In the genomic region with DNA sequence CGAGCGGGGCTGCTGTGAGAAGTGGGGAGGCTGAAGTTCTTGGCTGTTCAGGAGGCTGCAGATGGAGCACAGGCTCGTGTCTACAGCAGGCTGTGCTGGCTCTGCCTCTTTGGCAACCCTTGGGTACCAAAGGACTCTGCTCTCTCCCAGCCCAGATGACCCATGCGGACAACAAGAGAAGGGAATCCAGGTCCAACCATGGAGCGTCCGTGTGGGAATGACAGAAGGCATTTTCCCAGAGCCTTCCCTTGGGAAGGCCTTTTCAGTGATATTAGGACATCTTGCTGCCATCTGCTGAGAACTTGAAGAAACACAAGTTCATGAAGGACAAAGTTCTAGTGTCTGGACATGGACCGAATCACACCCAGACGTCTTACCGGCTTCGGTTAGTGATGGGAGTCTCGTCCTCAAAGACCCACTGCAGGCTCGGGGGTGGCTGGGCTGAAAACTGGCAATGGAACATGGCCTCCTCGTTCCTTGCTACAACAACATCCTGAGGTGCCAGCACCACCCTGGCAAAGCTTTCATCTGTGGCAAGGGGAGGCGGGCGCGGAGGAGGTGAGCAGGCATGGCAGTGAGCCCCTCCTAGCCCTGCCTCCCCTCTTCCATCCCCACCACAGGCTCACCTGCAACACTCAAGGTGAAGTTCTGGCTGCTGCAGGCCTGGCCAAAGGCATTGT, we compare ENCODE assay signal across 11 mouse cellular contexts. TPM values are rescaled to one million over a fixed set of nuclear protein-coding genes. Genes with fewer than 3 reads are reported as not detected.
DNase-seq lines count a peak whose midpoint lies in the region; ATAC-seq and TF ChIP-seq lines count a peak whose summit lies in the region.
"Had no signal": no experiment of that assay in that cellular context is flagged by ENCODE, and none has a peak within 500 bp of the region (broad histone marks: within the 10 kb centered on the region; RNA-seq: fewer than 3 reads in every experiment).

No protein-coding gene starts in this region.

- no peak for ATAC-seq in cerebellum, adult (ENCODE audit: insufficient number of reproducible peaks, low FRiP score, low TSS enrichment)
- no peak for ATAC-seq in liver, embryonic 16.5 days (ENCODE audit: low read depth)

- H3K9ac ChIP-seq in liver, embryonic 16.5 days (ENCODE audit: low read depth, low read length): no peak overlapping the region
- H3K9ac ChIP-seq: limb, embryonic 13.5 days had no signal

- 76% methylated on average over 16 of the region's 16 CpGs for WGBS in liver, embryonic 16.5 days (ENCODE audit: insufficient replicate concordance)

- no peak overlapping the region for H3K4me3 ChIP-seq in left cerebral cortex, adult 2 months
- 0 out of 2 replicates have a peak overlapping the region, but pooled peaks have one; percentile 11 for H3K4me3 ChIP-seq in liver, embryonic 16.5 days (ENCODE audit: low read depth, low read length)
- H3K4me3 ChIP-seq: limb, embryonic 13.5 days had no signal

- H3K27ac ChIP-seq in left cerebral cortex, adult 2 months: no peak overlapping the region
- peak overlapping the region; percentile 62 for H3K27ac ChIP-seq in liver, embryonic 16.5 days (ENCODE audit: low read length)
- H3K27ac ChIP-seq: limb, embryonic 13.5 days had no signal

- intact Hi-C loops in left cerebral cortex, adult 2 months (cut with DNase I): loop anchor here (2.0 kb wide), 1 partner anchor 65 kb away; no protein-coding TSS in a partner anchor
- intact Hi-C loops in left cerebral cortex, postnatal 14 days (cut with DNase I): loop anchor here (5.0 kb wide), 1 partner anchor 38 kb away; the partner anchor contains the start of gene Ptk7

- H3K36me3 ChIP-seq in liver, embryonic 16.5 days (ENCODE audit: control insufficient read depth, insufficient read depth): no peaks in the 10 kb centered on the region

- H3K4me1 ChIP-seq in liver, embryonic 16.5 days (ENCODE audit: control insufficient read depth, low read depth, low read length): no peaks in the 10 kb centered on the region; the same call in 1 of the 2 replicates

- no peaks in the 10 kb centered on the region for H3K27me3 ChIP-seq in liver, embryonic 16.5 days (ENCODE audit: control insufficient read depth, insufficient read depth, low read depth, low read length)
- H3K27me3 ChIP-seq: limb, embryonic 13.5 days had no signal

- H3K9me3 ChIP-seq in liver, embryonic 16.5 days (replicated peaks; ENCODE audit: control insufficient read depth, low read length): no peaks in the 10 kb centered on the region
- H3K9me3 ChIP-seq: limb, embryonic 13.5 days had no signal

- peak overlapping the region; percentile 26 for H3K4me2 ChIP-seq in liver, embryonic 16.5 days (ENCODE audit: low read depth, low read length)
- H3K4me2 ChIP-seq: limb, embryonic 13.5 days had no signal

- DNase-seq in cerebellum, adult 11-12 months: peak; percentile 51
- DNase-seq in left cerebral cortex, adult 2 months (ENCODE audit: extremely low spot score in 1 of 2, low spot score in 2 of 2): no peak
- DNase-seq in left cerebral cortex, postnatal 14 days (ENCODE audit: low spot score in 2 of 2): no peak
- DNase-seq in cerebellum, adult 8-10 months: peak; percentile 25
- DNase-seq in Muller cell, postnatal 12 days (ENCODE audit: inconsistent ontology term): no peak
- no peak for DNase-seq in adrenal gland, adult 18-20 months (ENCODE audit: low spot score in 2 of 2)
- DNase-seq: adrenal gland, postnatal 10 days; gastrocnemius, postnatal 25 days had no signal

- peak; percentile 24 for TF ChIP-seq CTCF in left cerebral cortex, adult 2 months (IDR thresholded peaks at IDR 0.05)

RNA-seq across cellular contexts. Expression of gene Srf, which starts 33.8 kb away (rescaled TPM):
- 10 to 100 TPM; 57.0 to 74.2 TPM for total RNA-seq in left cerebral cortex, adult 2 months (2021)
- 10 to 100 TPM; 52.0 to 65.9 TPM for total RNA-seq in left cerebral cortex, postnatal 14 days (2021)
- polyA plus RNA-seq in liver, embryonic 16.5 days (2015; fragmentation: Nextera tagmentation; extraction: Ambion mirVana): 1.8 and 2.0 TPM in 2 replicates
- total RNA-seq in adrenal gland, adult 18-20 months (2021): 10 to 100 TPM; 40.8 to 66.6 TPM

RNA-seq across cellular contexts. Expression of gene Ptk7, which starts 39.5 kb away (rescaled TPM):
- 1 to 10 TPM; 8.3 to 9.4 TPM for total RNA-seq in left cerebral cortex, adult 2 months (2021)
- total RNA-seq in left cerebral cortex, postnatal 14 days (2021): 10 to 100 TPM; 13.8 to 13.9 TPM
- 8.4 and 9.4 TPM in 2 replicates for polyA plus RNA-seq in liver, embryonic 16.5 days (2015; fragmentation: Nextera tagmentation; extraction: Ambion mirVana)
- 1 to 10 TPM; 2.7 to 5.8 TPM for total RNA-seq in adrenal gland, adult 18-20 months (2021)

RNA-seq across cellular contexts. Expression of gene Cul9, which starts 43.6 kb away (rescaled TPM):
- total RNA-seq in left cerebral cortex, adult 2 months (2021): 10 to 100 TPM; 66.6 to 70.1 TPM
- total RNA-seq in left cerebral cortex, postnatal 14 days (2021): 10 to 100 TPM; 49.3 to 50.8 TPM
- 0.60 and 0.76 TPM in 2 replicates for polyA plus RNA-seq in liver, embryonic 16.5 days (2015; fragmentation: Nextera tagmentation; extraction: Ambion mirVana)
- 10 to 100 TPM; 24.8 to 30.1 TPM for total RNA-seq in adrenal gland, adult 18-20 months (2021)

RNA-seq across cellular contexts. Expression of gene Klc4, which starts 56.0 kb away (rescaled TPM):
- 10 to 100 TPM; 21.9 to 24.4 TPM for total RNA-seq in left cerebral cortex, adult 2 months (2021)
- 10 to 100 TPM; 15.8 to 16.5 TPM for total RNA-seq in left cerebral cortex, postnatal 14 days (2021)
- polyA plus RNA-seq in liver, embryonic 16.5 days (2015; fragmentation: Nextera tagmentation; extraction: Ambion mirVana): 10.0 and 12.2 TPM in 2 replicates
- total RNA-seq in adrenal gland, adult 18-20 months (2021): 10 to 100 TPM; 35.8 to 47.6 TPM

RNA-seq across cellular contexts. Expression of gene Mrpl2, which starts 56.3 kb away (rescaled TPM):
- total RNA-seq in left cerebral cortex, adult 2 months (2021): 10 to 100 TPM; 49.1 to 53.2 TPM
- 10 to 100 TPM; 45.6 to 54.2 TPM for total RNA-seq in left cerebral cortex, postnatal 14 days (2021)
- polyA plus RNA-seq in liver, embryonic 16.5 days (2015; fragmentation: Nextera tagmentation; extraction: Ambion mirVana): 58.1 and 67.0 TPM in 2 replicates
- total RNA-seq in adrenal gland, adult 18-20 months (2021): 10 to 100 TPM; 97.8 to 99.8 TPM

Comparison
In these comparisons a context has a peak if more than half of its experiments do, and no peak if none do; other contexts are left out.
1. DNase-seq: peak in cerebellum, adult 11-12 months (single experiment) and cerebellum, adult 8-10 months (single experiment); none in left cerebral cortex, adult 2 months (0 of 2), left cerebral cortex, postnatal 14 days (0 of 2), Muller cell, postnatal 12 days (single experiment) and adrenal gland, adult 18-20 months (0 of 2).